8 mouse cellular contexts compared by ENCODE assay signal in the genomic region with DNA sequence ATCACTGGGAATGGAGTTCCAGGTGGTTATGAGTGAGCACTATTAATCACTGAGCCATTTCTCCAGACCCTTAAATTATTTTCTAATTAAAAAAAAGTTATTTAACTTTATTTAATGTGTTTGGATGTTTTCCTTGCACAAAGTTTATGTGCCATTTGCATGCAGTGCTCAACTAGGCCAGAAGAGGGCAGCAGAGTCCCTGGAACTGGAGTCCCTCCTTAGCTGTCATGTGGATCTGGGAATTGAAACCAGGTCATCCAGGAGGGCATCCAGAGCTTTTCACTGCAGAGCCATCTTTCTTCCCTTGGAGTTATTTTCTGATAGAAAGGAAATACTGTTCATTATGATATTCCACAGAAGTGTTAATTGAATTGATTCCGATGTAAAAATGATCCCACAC.
DNase-seq lines count a peak whose midpoint lies in the region; ATAC-seq and TF ChIP-seq lines count a peak whose summit lies in the region.

No protein-coding gene starts in this region.

- H3K4me2 ChIP-seq in forebrain, embryonic 13.5 days: no peak overlapping the region
- H3K4me2 ChIP-seq in kidney, postnatal 0 days (ENCODE audit: low read length): no peak overlapping the region
- H3K4me2 ChIP-seq in stomach, postnatal 0 days (replicated peaks; ENCODE audit: low read depth): no peak overlapping the region

- TF ChIP-seq POLR2A in cortical plate, adult 2 months (IDR thresholded peaks at IDR 0.05; ENCODE audit: extremely low read depth, insufficient read depth, low read length): no peak

- H3K4me1 ChIP-seq in forebrain, embryonic 10.5 days: peaks cover 21% of the 10 kb centered on the region
- peaks cover 15% of the 10 kb centered on the region for H3K4me1 ChIP-seq in forebrain, embryonic 13.5 days
- peaks cover 2% of the 10 kb centered on the region; the same call in 1 of the 2 replicates for H3K4me1 ChIP-seq in cortical plate, adult 2 months (ENCODE audit: control insufficient read depth, insufficient read depth, low read length)
- no peaks in the 10 kb centered on the region for H3K4me1 ChIP-seq in kidney, postnatal 0 days (replicated peaks; ENCODE audit: insufficient read depth, low read length)
- no peaks in the 10 kb centered on the region for H3K4me1 ChIP-seq in stomach, postnatal 0 days (replicated peaks; ENCODE audit: control insufficient read depth, insufficient read depth)

- ATAC-seq in forebrain, embryonic 13.5 days: no peak
- ATAC-seq in kidney, postnatal 0 days (replicated peaks; ENCODE audit: low FRiP score, low read depth): no peak
- no peak for ATAC-seq in stomach, postnatal 0 days (ENCODE audit: low FRiP score, low TSS enrichment)

- H3K4me3 ChIP-seq in forebrain, embryonic 10.5 days: no peak overlapping the region
- H3K4me3 ChIP-seq in forebrain, embryonic 13.5 days: no peak overlapping the region
- no peak overlapping the region for H3K4me3 ChIP-seq in cortical plate, adult 2 months (ENCODE audit: insufficient read depth, low read length)
- H3K4me3 ChIP-seq in kidney, postnatal 0 days (replicated peaks; ENCODE audit: low read depth, low read length): no peak overlapping the region
- H3K4me3 ChIP-seq in stomach, postnatal 0 days (ENCODE audit: low read depth, low read length): no peak overlapping the region

- WGBS in forebrain, embryonic 10.5 days: 100% methylated on average over 1 of the region's 1 CpGs
- 100% methylated on average over 1 of the region's 1 CpGs for WGBS in forebrain, embryonic 13.5 days
- 100% methylated on average over 1 of the region's 1 CpGs for WGBS in kidney, postnatal 0 days
- WGBS in stomach, postnatal 0 days: 98% methylated on average over 1 of the region's 1 CpGs

- no peak for TF ChIP-seq EP300 in stomach, postnatal 0 days (optimal IDR thresholded peaks at IDR 0.05)

- peak; percentile 58 for DNase-seq in forebrain, embryonic 10.5 days (ENCODE audit: extremely low spot score, low spot score)
- DNase-seq in right cerebral cortex, adult 2 months (ENCODE audit: low spot score in 2 of 2): peak; percentile 48 to 60
- no peak for DNase-seq in right cerebral cortex, postnatal 36 days (ENCODE audit: low spot score in 2 of 2)
- peak; percentile 45 for DNase-seq in kidney, postnatal 0 days (ENCODE audit: low spot score)
- DNase-seq in lung, postnatal 4 days: peak; percentile 28 to 59
- peak; percentile 58 for DNase-seq in stomach, postnatal 0 days (ENCODE audit: low spot score)

- no peaks in the 10 kb centered on the region for H3K9me3 ChIP-seq in forebrain, embryonic 10.5 days
- H3K9me3 ChIP-seq in forebrain, embryonic 13.5 days (replicated peaks): no peaks in the 10 kb centered on the region
- H3K9me3 ChIP-seq in kidney, postnatal 0 days (replicated peaks; ENCODE audit: low read length): no peaks in the 10 kb centered on the region
- H3K9me3 ChIP-seq in stomach, postnatal 0 days (ENCODE audit: control insufficient read depth, low read length): no peaks in the 10 kb centered on the region

- no peak overlapping the region for H3K27ac ChIP-seq in forebrain, embryonic 10.5 days
- no peak overlapping the region for H3K27ac ChIP-seq in forebrain, embryonic 13.5 days
- H3K27ac ChIP-seq in cortical plate, adult 2 months (ENCODE audit: insufficient read depth, low read length): no peak overlapping the region
- H3K27ac ChIP-seq in kidney, postnatal 0 days: no peak overlapping the region
- no peak overlapping the region for H3K27ac ChIP-seq in stomach, postnatal 0 days (replicated peaks)

- H3K9ac ChIP-seq in forebrain, embryonic 13.5 days: no peak overlapping the region
- no peak overlapping the region for H3K9ac ChIP-seq in kidney, postnatal 0 days (ENCODE audit: low read depth, low read length)
- no peak overlapping the region for H3K9ac ChIP-seq in stomach, postnatal 0 days (ENCODE audit: low read length)

- no peaks in the 10 kb centered on the region for H3K36me3 ChIP-seq in forebrain, embryonic 10.5 days (replicated peaks)
- no peaks in the 10 kb centered on the region for H3K36me3 ChIP-seq in forebrain, embryonic 13.5 days (ENCODE audit: poor library complexity, severe bottlenecking)
- H3K36me3 ChIP-seq in kidney, postnatal 0 days (ENCODE audit: insufficient read depth, low read length): no peaks in the 10 kb centered on the region
- H3K36me3 ChIP-seq in stomach, postnatal 0 days (ENCODE audit: control insufficient read depth, insufficient read depth, low read length): no peaks in the 10 kb centered on the region

- no peaks in the 10 kb centered on the region for H3K27me3 ChIP-seq in forebrain, embryonic 10.5 days (ENCODE audit: poor library complexity, severe bottlenecking)
- no peaks in the 10 kb centered on the region for H3K27me3 ChIP-seq in forebrain, embryonic 13.5 days
- no peaks in the 10 kb centered on the region for H3K27me3 ChIP-seq in kidney, postnatal 0 days (ENCODE audit: insufficient read depth, low read length)
- no peaks in the 10 kb centered on the region for H3K27me3 ChIP-seq in stomach, postnatal 0 days (ENCODE audit: control insufficient read depth, insufficient read depth, low read length)

- TF ChIP-seq CTCF in cortical plate, adult 2 months (IDR thresholded peaks at IDR 0.05; ENCODE audit: extremely low read depth, insufficient read depth, low read length): peak; percentile 85
- TF ChIP-seq CTCF in kidney, postnatal 0 days (IDR thresholded peaks at IDR 0.05; ENCODE audit: low read depth): peak; percentile 88
- TF ChIP-seq CTCF in stomach, postnatal 0 days (IDR thresholded peaks at IDR 0.05; ENCODE audit: low read depth): peak; percentile 84

Comparison
In these comparisons a context has a peak if more than half of its experiments do, and no peak if none do; other contexts are left out.
1. DNase-seq: peak in forebrain, embryonic 10.5 days (single experiment), right cerebral cortex, adult 2 months (2 of 2), kidney, postnatal 0 days (single experiment), lung, postnatal 4 days (2 of 2) and stomach, postnatal 0 days (single experiment); none in right cerebral cortex, postnatal 36 days (0 of 2).
2. Peak in every context shown above with its lines, with median percentiles within 50 percentile points of each other: CTCF ChIP-seq.